Mouse (Mus musculus) limb, embryonic 11.5 days (tissue): ENCODE measurements around the gene Btn1a1. TPM values are rescaled to one million over a fixed set of nuclear protein-coding genes. Genes with fewer than 3 reads are reported as not detected.

ENCODE experiments used
- ATAC-seq: fragments of 200-750 bp; cut with Nextera tagmentation; 2 replicates; pipeline ENCODE4 v1.8.0; 2017; ENCODE audit warnings: low read depth; ENCODE audit not compliant: insufficient number of reproducible peaks, low FRiP score, low TSS enrichment
- DNase-seq: peaks from one replicate; pipeline ENCODE4 v3.0.0-alpha.2; 2015; ENCODE audit warnings: low spot score
- H3K27ac ChIP-seq: fragments of 300-500 bp; sonication (generic); replicated peaks from 2 replicates; pipeline ENCODE4 v1.5.1; 2014; ENCODE audit warnings: low read depth, mild to moderate bottlenecking, low read length
- H3K27me3 ChIP-seq: fragments of 300-500 bp; sonication (generic); 2 replicates; pipeline ENCODE4 v1.6.1; 2014; ENCODE audit warnings: mild to moderate bottlenecking, low read length, mixed read lengths; ENCODE audit not compliant: control insufficient read depth, insufficient read depth
- H3K36me3 ChIP-seq: fragments of 300-500 bp; sonication (generic); 2 replicates; pipeline ENCODE4 v1.6.1; 2014; ENCODE audit warnings: mild to moderate bottlenecking, low read length, moderate library complexity, mixed read lengths; ENCODE audit not compliant: control insufficient read depth, insufficient read depth
- H3K4me1 ChIP-seq: fragments of 300-500 bp; sonication (generic); 2 replicates; pipeline ENCODE4 v1.6.1; 2014; ENCODE audit warnings: low read length, mixed read lengths; ENCODE audit not compliant: control insufficient read depth, insufficient read depth
- H3K4me2 ChIP-seq: fragments of 300-500 bp; sonication (generic); 2 replicates; pipeline ENCODE4 v1.6.1; 2014; ENCODE audit warnings: low read depth, mild to moderate bottlenecking, moderate library complexity; ENCODE audit not compliant: severe bottlenecking
- H3K4me3 ChIP-seq: fragments of 300-500 bp; sonication (generic); 2 replicates; pipeline ENCODE4 v1.5.1; 2014; ENCODE audit warnings: low read depth, low read length
- H3K9ac ChIP-seq: fragments of 300-500 bp; sonication (generic); 2 replicates; pipeline ENCODE4 v1.6.1; 2014; ENCODE audit warnings: mild to moderate bottlenecking, low read length
- H3K9me3 ChIP-seq: fragments of 300-500 bp; sonication (generic); 2 replicates; pipeline ENCODE4 v1.6.1; 2016; ENCODE audit warnings: low read length; ENCODE audit not compliant: control insufficient read depth
- WGBS: fragments of 180-500 bp; shearing (Covaris S2); extraction: QIAGEN DNeasy Blood & Tissue Kit; methylation state at CpG from one replicate; pipeline ENCODE4 v1.1.7; 2014; 5-methylcytosine and 5-hydroxymethylcytosine counted together
- polyA plus RNA-seq: library from polyadenylated mRNA; unstranded; fragments of >200 nt; fragmentation: Nextera tagmentation; extraction: Ambion mirVana; gene quantifications from 2 replicates; pipeline ENCODE4 v1.2.1, GENCODE M21; 2014

The Btn1a1 gene
- polyA plus RNA-seq, 1 experiment from 2014 or later: not detected

GRCm38 (mm10) chr13:23412630-23413521 lies 52.8 kb downstream of the Btn1a1 start:
- peak overlapping the region; percentile 36 for H3K4me3 ChIP-seq
- DNase-seq (peak; percentile 79), ATAC-seq (peak; percentile 67; the same call in 1 of the 2 replicates)
- no peaks in the 10 kb centered on the region; the same call in 1 of the 2 replicates for H3K4me1 ChIP-seq
- no peaks in the 10 kb centered on the region for H3K27me3 ChIP-seq
- no peaks in the 10 kb centered on the region for H3K36me3 ChIP-seq
- 1% methylated on average over 28 of the region's 28 CpGs for WGBS
- H3K4me2 ChIP-seq: peak overlapping the region; percentile 61
- no peaks in the 10 kb centered on the region for H3K9me3 ChIP-seq
- no peak overlapping the region for H3K9ac ChIP-seq
- H3K27ac ChIP-seq: no peak overlapping the region

GRCm38 (mm10) chr13:23412211-23412629 lies 53.5 kb downstream of the Btn1a1 start:
- Histone ChIP-seq H3K9me3 (no peaks in the 10 kb centered on the region), H3K27ac (no peak overlapping the region), H3K4me3 (peak overlapping the region; percentile 36), H3K27me3 (no peaks in the 10 kb centered on the region), H3K4me1 (no peaks in the 10 kb centered on the region; the same call in 1 of the 2 replicates), H3K36me3 (no peaks in the 10 kb centered on the region), H3K9ac (no peak overlapping the region), H3K4me2 (peak overlapping the region; percentile 61)
- ATAC-seq: no peak
- under 1% methylated on average over 20 of the region's 20 CpGs for WGBS
- peak; percentile 53 for DNase-seq

GRCm38 (mm10) chr13:23411311-23412210 lies 54.1 kb downstream of the Btn1a1 start:
- Histone ChIP-seq H3K9ac (no peak overlapping the region), H3K27me3 (no peaks in the 10 kb centered on the region), H3K27ac (no peak overlapping the region), H3K4me3 (peak overlapping the region; percentile 36), H3K9me3 (no peaks in the 10 kb centered on the region), H3K4me1 (no peaks in the 10 kb centered on the region; the same call in 1 of the 2 replicates), H3K4me2 (peak overlapping the region; percentile 61), H3K36me3 (no peaks in the 10 kb centered on the region)
- DNase-seq (peak; percentile 63), ATAC-seq (no peak; the same call in 1 of the 2 replicates)
- 5% methylated on average over 29 of the region's 29 CpGs for WGBS

DNA sequence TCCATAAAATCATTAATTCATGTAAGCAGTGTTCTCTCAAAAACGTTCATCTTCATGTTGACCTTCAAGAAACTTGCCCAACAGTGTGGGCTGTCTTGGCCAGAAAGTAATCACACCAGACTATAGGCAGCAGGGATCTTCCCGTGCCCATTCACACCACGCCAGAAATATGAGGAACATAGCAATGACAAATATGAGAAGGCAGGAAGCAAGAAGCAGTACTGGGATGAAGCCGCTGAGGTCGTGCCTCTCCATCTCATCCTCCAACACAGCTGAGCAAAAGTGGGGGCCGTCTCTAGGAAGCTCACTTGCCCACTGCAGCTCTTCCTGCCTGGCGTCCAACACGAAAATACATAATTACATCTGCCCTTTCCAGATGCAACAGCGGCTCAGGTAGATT lies 55.1 kb downstream of the Btn1a1 start:
- 73% methylated on average over 9 of the region's 9 CpGs for WGBS
- Histone ChIP-seq H3K4me1 (no peaks in the 10 kb centered on the region; the same call in 1 of the 2 replicates), H3K27ac (no peak overlapping the region), H3K9ac (no peak overlapping the region), H3K27me3 (no peaks in the 10 kb centered on the region), H3K36me3 (no peaks in the 10 kb centered on the region), H3K9me3 (no peaks in the 10 kb centered on the region), H3K4me2 (no peak overlapping the region), H3K4me3 (no peak overlapping the region)
- DNase-seq: no peak
- ATAC-seq: no peak

Other genes with a start within 250 kb of the Btn1a1 start
- gene Vmn1r222, start 230.0 kb downstream of the Btn1a1 start, polyA plus RNA-seq: not detected in 2 replicates
- gene Vmn1r223, start 218.8 kb downstream of the Btn1a1 start, polyA plus RNA-seq: 0.04 TPM in 1 of 2 replicates, not detected in the other
- 71.9 and 76.4 TPM in 2 replicates for gene Zfp322a, start 96.7 kb downstream of the Btn1a1 start, polyA plus RNA-seq
- 16.3 and 17.4 TPM in 2 replicates for gene Abt1, start 42.0 kb downstream of the Btn1a1 start, polyA plus RNA-seq
- 1.3 and 2.2 TPM in 2 replicates for gene Btn2a2, start 23.0 kb upstream of the Btn1a1 start, polyA plus RNA-seq
- 4.0 and 5.6 TPM in 2 replicates for gene Hist1h4h, start 65.1 kb upstream of the Btn1a1 start, polyA plus RNA-seq
- 5.1 and 7.9 TPM in 2 replicates for gene Hist1h2af, start 68.0 kb upstream of the Btn1a1 start, polyA plus RNA-seq
- gene Hist1h3g, start 69.5 kb upstream of the Btn1a1 start, polyA plus RNA-seq: 7.0 and 9.4 TPM in 2 replicates
- 0.79 and 1.0 TPM in 2 replicates for gene Hist1h2bh, start 77.5 kb upstream of the Btn1a1 start, polyA plus RNA-seq
- 1.4 and 2.0 TPM in 2 replicates for gene Hist1h3f, start 78.2 kb upstream of the Btn1a1 start, polyA plus RNA-seq
- gene Hist1h4f, start 85.7 kb upstream of the Btn1a1 start, polyA plus RNA-seq: 0.67 and 2.3 TPM in 2 replicates
- 0.54 and 0.56 TPM in 2 replicates for gene Hist1h1d, start 87.4 kb upstream of the Btn1a1 start, polyA plus RNA-seq
- gene Hist1h3e, start 96.5 kb upstream of the Btn1a1 start, polyA plus RNA-seq: 9.6 and 9.8 TPM in 2 replicates
- gene Hist1h2ae, start 105.3 kb upstream of the Btn1a1 start, polyA plus RNA-seq: 98.4 and 102 TPM in 2 replicates
- 8.2 and 10.0 TPM in 2 replicates for gene Hist1h2bg, start 105.5 kb upstream of the Btn1a1 start, polyA plus RNA-seq
- gene Hist1h2bf, start 108.3 kb upstream of the Btn1a1 start, polyA plus RNA-seq: 4.5 and 5.4 TPM in 2 replicates
- 2.2 and 3.1 TPM in 2 replicates for gene Hist1h2ad, start 108.5 kb upstream of the Btn1a1 start, polyA plus RNA-seq
- gene Hist1h3d, start 109.9 kb upstream of the Btn1a1 start, polyA plus RNA-seq: 12.6 and 13.2 TPM in 2 replicates
- 133 and 134 TPM in 2 replicates for gene Hist1h4d, start 115.7 kb upstream of the Btn1a1 start, polyA plus RNA-seq
- 3.1 and 3.9 TPM in 2 replicates for gene Hist1h2be, start 155.2 kb upstream of the Btn1a1 start, polyA plus RNA-seq
- 20.3 and 24.6 TPM in 2 replicates for gene Hist1h1e, start 156.7 kb upstream of the Btn1a1 start, polyA plus RNA-seq
- gene Hist1h2ac, start 218.0 kb upstream of the Btn1a1 start, polyA plus RNA-seq: 0.96 and 1.0 TPM in 2 replicates
- gene Hist1h2bc, start 218.3 kb upstream of the Btn1a1 start, polyA plus RNA-seq: 19.9 and 21.1 TPM in 2 replicates
- gene Hist1h1t, start 229.9 kb upstream of the Btn1a1 start, polyA plus RNA-seq: 0.28 TPM in 1 of 2 replicates, not detected in the other
- gene Hist1h4c, start 232.6 kb upstream of the Btn1a1 start, polyA plus RNA-seq: 6.6 and 7.9 TPM in 2 replicates
- gene Hfe, start 245.0 kb upstream of the Btn1a1 start, polyA plus RNA-seq: 2.1 and 3.7 TPM in 2 replicates